Mouse (Mus musculus): ENCODE measurements around the gene Gm10134. TPM values are rescaled to one million over a fixed set of nuclear protein-coding genes. Genes with fewer than 3 reads are reported as not detected.

The Gm10134 gene
- polyA plus RNA-seq, 1 experiment from 2014 or later, result 6.0 TPM

GRCm38 (mm10) chr2:28513431-28514370 is 7.8 kb downstream of the Gm10134 start:
- H3K9ac ChIP-seq (ENCODE audit: low read depth, low read length), result peak overlapping the region; percentile 72
- no peaks in the 10 kb centered on the region for H3K27me3 ChIP-seq (replicated peaks; ENCODE audit: control insufficient read depth, insufficient read depth, low read length)
- H3K27ac ChIP-seq (ENCODE audit: low read depth, low read length), result peak overlapping the region; percentile 81
- H3K4me2 ChIP-seq (replicated peaks; ENCODE audit: low read depth), result peak overlapping the region; percentile 98
- peaks cover 7% of the 10 kb centered on the region for H3K4me1 ChIP-seq (replicated peaks; ENCODE audit: control insufficient read depth, insufficient read depth, low read length)
- TF ChIP-seq CTCF (IDR thresholded peaks at IDR 0.05; ENCODE audit: low read depth), result no peak
- 3% methylated on average over 47 of the region's 47 CpGs for WGBS
- peak; percentile 18 for ATAC-seq
- no peaks in the 10 kb centered on the region; the same call in 1 of the 2 replicates for H3K36me3 ChIP-seq (ENCODE audit: control insufficient read depth, insufficient read depth)
- no peaks in the 10 kb centered on the region for H3K9me3 ChIP-seq (ENCODE audit: control insufficient read depth)
- peak overlapping the region; percentile 63 for H3K4me3 ChIP-seq (ENCODE audit: low read depth, low read length)

GRCm38 (mm10) chr2:28514489-28514888 is 8.6 kb downstream of the Gm10134 start:
- Histone ChIP-seq H3K9me3 (ENCODE audit: control insufficient read depth) (no peaks in the 10 kb centered on the region), H3K9ac (ENCODE audit: low read depth, low read length) (no peak overlapping the region), H3K27ac (ENCODE audit: low read depth, low read length) (no peak overlapping the region), H3K36me3 (ENCODE audit: control insufficient read depth, insufficient read depth) (no peaks in the 10 kb centered on the region; the same call in 1 of the 2 replicates), H3K4me3 (ENCODE audit: low read depth, low read length) (peak overlapping the region; percentile 63), H3K27me3 (replicated peaks; ENCODE audit: control insufficient read depth, insufficient read depth, low read length) (no peaks in the 10 kb centered on the region), H3K4me2 (replicated peaks; ENCODE audit: low read depth) (peak overlapping the region; percentile 98), H3K4me1 (replicated peaks; ENCODE audit: control insufficient read depth, insufficient read depth, low read length) (peaks cover 7% of the 10 kb centered on the region)
- no peak for ATAC-seq
- peak; percentile 93 for TF ChIP-seq CTCF (IDR thresholded peaks at IDR 0.05; ENCODE audit: low read depth)
- 19% methylated on average over 5 of the region's 5 CpGs for WGBS

DNA sequence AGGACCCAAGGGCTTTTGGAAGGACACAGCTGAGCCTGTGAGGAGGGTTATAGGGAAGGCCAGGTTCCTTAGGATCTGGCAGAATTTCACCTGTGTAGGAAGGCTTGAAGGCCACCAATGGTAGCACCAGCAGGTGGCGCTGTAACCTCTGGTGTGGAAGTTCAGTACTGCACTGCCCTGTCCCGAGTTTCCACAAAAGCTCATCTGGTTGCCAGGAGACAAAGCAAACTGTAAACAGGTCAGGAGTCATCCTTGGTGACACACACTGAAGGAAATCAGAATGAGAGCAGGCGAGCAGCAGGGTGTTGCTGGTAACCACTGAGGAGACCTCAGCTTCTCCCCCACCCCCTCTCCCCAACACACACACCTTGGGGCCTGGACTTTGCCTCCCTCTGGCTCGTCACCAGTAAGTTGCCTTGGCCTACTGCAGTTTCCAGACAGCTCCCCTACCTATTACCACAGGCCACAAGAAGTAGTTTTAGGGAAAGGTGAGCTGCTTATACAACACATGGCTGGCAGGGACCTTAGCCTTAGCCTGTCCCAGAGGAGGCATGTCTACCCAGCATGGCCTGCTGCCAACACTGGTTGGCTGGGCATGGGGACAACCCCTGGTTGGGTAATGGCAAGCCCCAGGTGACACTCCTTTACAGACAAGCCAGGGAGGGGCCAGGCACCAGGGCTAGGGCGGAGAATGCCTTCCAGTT is 11.5 kb downstream of the Gm10134 start:
- no peak overlapping the region for H3K4me3 ChIP-seq (ENCODE audit: low read depth, low read length)
- peak overlapping the region; percentile 71 for H3K27ac ChIP-seq (ENCODE audit: low read depth, low read length)
- H3K27me3 ChIP-seq (replicated peaks; ENCODE audit: control insufficient read depth, insufficient read depth, low read length), result no peaks in the 10 kb centered on the region
- no peak overlapping the region for H3K9ac ChIP-seq (ENCODE audit: low read depth, low read length)
- H3K9me3 ChIP-seq (ENCODE audit: control insufficient read depth), result no peaks in the 10 kb centered on the region
- 25% methylated on average over 5 of the region's 5 CpGs for WGBS
- peak; percentile 88 for ATAC-seq
- TF ChIP-seq CTCF (IDR thresholded peaks at IDR 0.05; ENCODE audit: low read depth), result peak; percentile 96
- H3K36me3 ChIP-seq (ENCODE audit: control insufficient read depth, insufficient read depth), result peaks cover 3% of the 10 kb centered on the region; the same call in 1 of the 2 replicates
- H3K4me2 ChIP-seq (replicated peaks; ENCODE audit: low read depth), result 0 out of 2 replicates have a peak overlapping the region, but pooled peaks have one; percentile 6
- peaks cover 7% of the 10 kb centered on the region for H3K4me1 ChIP-seq (replicated peaks; ENCODE audit: control insufficient read depth, insufficient read depth, low read length)

DNA sequence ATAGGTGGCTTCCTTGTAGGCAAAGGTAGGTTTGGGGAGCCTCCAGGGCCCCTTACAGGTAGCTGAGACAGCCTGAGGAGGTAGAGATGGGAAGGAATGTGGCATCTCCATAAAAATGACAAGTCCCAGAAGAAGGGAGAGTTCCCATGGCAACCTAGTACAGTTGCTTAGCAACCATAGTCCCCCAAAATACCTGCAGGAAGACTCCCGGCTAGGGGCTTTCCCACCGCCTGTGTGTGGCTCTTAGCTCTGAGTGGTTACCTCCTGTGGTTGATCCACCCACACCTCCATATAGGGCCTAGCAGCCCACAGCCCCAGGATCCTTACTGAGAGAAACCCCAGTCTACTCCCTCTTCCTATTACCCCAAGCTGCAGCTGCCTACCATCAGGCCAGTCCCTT is 12.3 kb downstream of the Gm10134 start:
- H3K36me3 ChIP-seq (ENCODE audit: control insufficient read depth, insufficient read depth), result peaks cover 9% of the 10 kb centered on the region; the same call in 1 of the 2 replicates
- peak overlapping the region; percentile 71; the same call in 1 of the 2 replicates for H3K27ac ChIP-seq (ENCODE audit: low read depth, low read length)
- no peaks in the 10 kb centered on the region for H3K9me3 ChIP-seq (ENCODE audit: control insufficient read depth)
- no peak overlapping the region for H3K4me3 ChIP-seq (ENCODE audit: low read depth, low read length)
- no peak overlapping the region for H3K9ac ChIP-seq (ENCODE audit: low read depth, low read length)
- H3K4me2 ChIP-seq (replicated peaks; ENCODE audit: low read depth), result no peak overlapping the region
- H3K4me1 ChIP-seq (replicated peaks; ENCODE audit: control insufficient read depth, insufficient read depth, low read length), result peaks cover 7% of the 10 kb centered on the region
- ATAC-seq, result no peak
- WGBS, result 58% methylated on average over 2 of the region's 2 CpGs
- no peaks in the 10 kb centered on the region for H3K27me3 ChIP-seq (replicated peaks; ENCODE audit: control insufficient read depth, insufficient read depth, low read length)
- no peak for TF ChIP-seq CTCF (IDR thresholded peaks at IDR 0.05; ENCODE audit: low read depth)

DNA sequence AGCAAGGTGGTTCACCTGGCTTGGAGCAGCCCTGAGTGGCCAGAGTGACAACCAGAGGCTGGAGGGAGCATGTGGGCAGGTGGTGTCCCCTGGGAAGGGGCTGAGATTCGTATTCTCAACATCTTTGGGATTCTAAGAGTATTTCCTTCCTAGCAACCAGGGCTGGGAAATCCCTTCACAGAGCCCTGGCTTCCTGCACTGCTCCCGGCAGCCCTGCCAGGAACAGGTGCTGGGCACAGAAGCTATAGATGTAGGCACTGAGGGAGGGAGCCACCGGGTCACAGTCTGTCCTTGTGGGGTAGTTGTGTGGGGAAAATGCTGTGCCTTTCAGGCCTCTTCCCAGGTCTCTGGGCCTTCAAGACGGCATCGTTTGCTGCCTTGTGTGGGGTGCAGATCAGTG is 14.7 kb downstream of the Gm10134 start:
- no peak for TF ChIP-seq CTCF (IDR thresholded peaks at IDR 0.05; ENCODE audit: low read depth)
- H3K36me3 ChIP-seq (ENCODE audit: control insufficient read depth, insufficient read depth), result peaks cover 9% of the 10 kb centered on the region; the same call in 1 of the 2 replicates

More for the DNA sequence above, 14.7 kb downstream of the Gm10134 start:
- ATAC-seq, result no peak
- Histone ChIP-seq H3K9me3 (ENCODE audit: control insufficient read depth) (no peaks in the 10 kb centered on the region), H3K4me2 (replicated peaks; ENCODE audit: low read depth) (no peak overlapping the region), H3K9ac (ENCODE audit: low read depth, low read length) (no peak overlapping the region), H3K4me3 (ENCODE audit: low read depth, low read length) (no peak overlapping the region), H3K27ac (ENCODE audit: low read depth, low read length) (no peak overlapping the region), H3K4me1 (replicated peaks; ENCODE audit: control insufficient read depth, insufficient read depth, low read length) (peaks cover 9% of the 10 kb centered on the region; the same call in 1 of the 2 replicates), H3K27me3 (replicated peaks; ENCODE audit: control insufficient read depth, insufficient read depth, low read length) (no peaks in the 10 kb centered on the region)
- WGBS, result 82% methylated on average over 5 of the region's 5 CpGs

All from intestine, postnatal 0 days (tissue).